Mouse (Mus musculus) lung, postnatal 0 days (tissue): Measurements from ENCODE around the gene Calr3. TPM values are rescaled to one million over a fixed set of nuclear protein-coding genes. Genes with fewer than 3 reads are reported as not detected.
A peak's percentile ranks its signal among the peaks of the same experiment; 100 is the strongest.

ENCODE experiments used
- ATAC-seq: fragments of 200-750 bp; cut with Nextera tagmentation; 2 replicates; pipeline ENCODE4 v1.8.0; 2017; ENCODE audit warnings: moderate library complexity
- DNase-seq: peaks from one replicate; pipeline ENCODE4 v3.0.0-alpha.2; 2016; ENCODE audit warnings: low spot score
- H3K27ac ChIP-seq: fragments of 300-500 bp; sonication (generic); 2 replicates; pipeline ENCODE4 v1.5.1; 2014; ENCODE audit warnings: antibody characterized with exemption, mild to moderate bottlenecking, low read length, mixed read lengths
- H3K27me3 ChIP-seq: fragments of 300-500 bp; sonication (generic); replicated peaks from 2 replicates; pipeline ENCODE4 v1.6.1; 2014; ENCODE audit warnings: low read length, mixed read lengths; ENCODE audit not compliant: insufficient read depth
- H3K36me3 ChIP-seq: fragments of 300-500 bp; sonication (generic); 2 replicates; pipeline ENCODE4 v1.6.1; 2014; ENCODE audit warnings: low read length, mixed read lengths; ENCODE audit not compliant: insufficient read depth
- H3K4me1 ChIP-seq: fragments of 300-500 bp; sonication (generic); 2 replicates; pipeline ENCODE4 v1.6.1; 2014; ENCODE audit warnings: antibody characterized with exemption, low read depth, low read length, mixed read lengths; ENCODE audit not compliant: insufficient read depth
- H3K4me2 ChIP-seq: fragments of 300-500 bp; sonication (generic); replicated peaks from 2 replicates; pipeline ENCODE4 v1.6.1; 2014; ENCODE audit warnings: low read depth, mild to moderate bottlenecking, low read length, moderate library complexity, mixed read lengths
- H3K4me3 ChIP-seq: fragments of 300-500 bp; sonication (generic); 2 replicates; pipeline ENCODE4 v1.5.1; 2014; ENCODE audit warnings: low read depth, low read length
- H3K9ac ChIP-seq: fragments of 300-500 bp; sonication (generic); replicated peaks from 2 replicates; pipeline ENCODE4 v1.6.1; 2014; ENCODE audit warnings: low read depth, mild to moderate bottlenecking
- H3K9me3 ChIP-seq: fragments of 300-500 bp; sonication (generic); 2 replicates; pipeline ENCODE4 v1.6.1; 2016; ENCODE audit warnings: low read length, mixed read lengths
- CTCF ChIP-seq: IDR thresholded peaks from 2 replicates; pipeline ENCODE4 v1.5.1; 2016; ENCODE audit warnings: antibody characterized with exemption, mild to moderate bottlenecking
- EP300 ChIP-seq: IDR thresholded peaks from 2 replicates; pipeline ENCODE4 v1.6.1; 2016; ENCODE audit warnings: antibody characterized with exemption, mild to moderate bottlenecking, control low read depth
- WGBS: fragments of 180-500 bp; shearing (Covaris S2); extraction: QIAGEN DNeasy Blood & Tissue Kit; methylation state at CpG from one replicate; pipeline ENCODE4 v1.1.7; 2014; 5-methylcytosine and 5-hydroxymethylcytosine counted together
- polyA plus RNA-seq: library from polyadenylated mRNA; unstranded; fragments of >200 nt; fragmentation: Nextera tagmentation; extraction: Ambion mirVana; gene quantifications from 2 replicates; pipeline ENCODE4 v1.2.1, GENCODE M21; 2015

The Calr3 gene
- polyA plus RNA-seq, 1 experiment from 2014 or later, result 1.2 TPM

DNA sequence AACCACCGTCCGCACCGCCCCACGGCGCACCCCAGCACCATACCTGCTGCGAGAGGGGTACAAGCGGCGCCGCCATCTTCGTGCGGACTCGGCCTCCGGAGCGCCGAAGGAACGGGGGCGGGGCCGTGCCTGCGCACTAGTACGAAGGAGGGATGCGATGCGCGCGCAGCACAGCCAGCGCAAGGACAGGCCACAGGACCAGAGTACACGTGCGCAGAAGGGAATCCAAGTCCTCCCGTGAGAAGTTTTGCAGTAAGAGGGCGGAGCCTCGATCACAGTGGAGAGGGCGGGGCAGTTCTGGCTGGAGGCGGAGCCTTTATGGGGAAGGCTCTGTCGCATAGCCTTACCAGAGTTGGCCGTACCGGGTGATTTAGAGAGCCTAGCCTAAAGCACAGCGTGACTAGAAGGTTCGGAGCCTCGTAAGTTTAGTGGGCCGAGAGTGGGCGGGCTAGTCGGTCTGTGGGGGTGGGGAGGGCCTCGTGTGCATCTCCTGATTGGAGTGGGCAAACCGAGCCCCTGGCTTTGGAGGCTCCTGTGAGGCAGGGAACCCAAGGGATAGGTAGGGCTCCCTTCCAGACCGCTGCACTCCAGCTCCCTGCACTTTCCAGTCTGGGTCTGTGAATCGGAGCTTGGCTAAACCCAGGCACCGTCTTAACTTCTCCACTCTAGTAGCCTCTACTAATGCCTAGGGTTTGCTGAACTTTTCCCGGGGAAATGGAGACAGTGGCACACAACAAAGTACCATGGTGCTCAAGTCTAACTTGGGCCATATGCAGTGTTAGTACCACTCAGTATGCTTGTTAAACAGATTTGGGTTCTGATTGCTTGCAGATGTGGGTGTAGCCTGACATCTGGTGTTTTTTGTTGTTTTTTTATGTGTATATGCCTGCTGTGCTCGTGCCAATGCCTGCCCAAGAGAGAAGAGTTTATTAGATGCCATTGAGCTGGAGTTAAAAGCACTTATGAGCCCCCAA is 22.0 kb downstream of the Calr3 start, which contains the start of gene Eps15l1:
Gene Eps15l1 (minus strand): TSS at position 99 of the 974 bp plus-strand sequence.
- Histone ChIP-seq H3K27ac (peak within 1 kb of the TSS; percentile 82), H3K9me3 (no peaks in the 10 kb centered on the region), H3K36me3 (no peaks in the 10 kb centered on the region), H3K27me3 (no peaks in the 10 kb centered on the region), H3K9ac (peak within 1 kb of the TSS; percentile 69), H3K4me2 (peak within 1 kb of the TSS; percentile 86), H3K4me3 (peak within 1 kb of the TSS; percentile 77), H3K4me1 (peaks cover 10% of the 10 kb centered on the region; the same call in 1 of the 2 replicates)
- peak; percentile 100 for DNase-seq
- TF ChIP-seq EP300 (no peak), CTCF (no peak)
- WGBS, result 1% methylated on average over 48 of the region's 48 CpGs
- peak; percentile 98 for ATAC-seq

DNA sequence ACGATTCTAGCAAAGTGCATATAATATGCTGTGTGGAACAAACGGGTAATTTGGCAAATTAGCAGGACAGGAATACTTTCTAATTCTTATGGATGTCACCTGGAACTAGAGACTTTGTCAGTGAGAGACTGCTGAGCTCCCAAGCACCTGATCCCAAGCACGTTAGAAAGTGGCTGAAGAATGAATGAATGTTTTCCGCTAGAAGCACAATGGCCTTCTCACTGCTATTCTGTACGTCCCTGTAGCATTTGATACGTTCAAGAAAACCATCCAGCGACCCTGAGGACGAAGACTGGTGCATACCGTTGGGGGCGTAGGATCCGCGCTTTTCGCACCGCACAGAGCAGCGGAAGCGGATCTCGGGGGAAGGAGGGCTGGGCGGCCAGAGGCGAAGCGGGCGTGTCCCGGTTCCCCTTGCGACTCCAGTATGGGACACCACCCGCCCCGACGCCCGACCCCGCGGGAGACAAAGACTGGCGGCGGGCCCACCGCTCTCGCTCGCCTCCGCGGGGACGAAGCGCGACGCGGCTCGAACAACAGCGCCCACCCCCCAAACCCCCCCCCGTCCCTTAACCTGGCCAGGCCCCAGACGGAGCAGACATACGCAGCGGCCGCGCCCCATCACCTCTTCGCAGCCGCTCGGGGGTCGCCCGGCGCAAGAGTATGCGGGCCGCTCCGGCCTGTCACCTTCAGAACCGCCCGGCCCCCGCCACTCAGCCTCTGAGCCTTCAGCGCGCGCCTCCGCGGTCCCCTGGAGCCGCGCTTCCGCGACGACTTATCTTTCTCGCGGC is 22.9 kb downstream of the Calr3 start:
- Histone ChIP-seq H3K9ac (peak overlapping the region; percentile 69), H3K9me3 (no peaks in the 10 kb centered on the region), H3K27ac (peak overlapping the region; percentile 82), H3K36me3 (no peaks in the 10 kb centered on the region), H3K4me3 (peak overlapping the region; percentile 77), H3K4me1 (peaks cover 10% of the 10 kb centered on the region), H3K27me3 (no peaks in the 10 kb centered on the region), H3K4me2 (peak overlapping the region; percentile 86)
- peak; percentile 10; the same call in 1 of the 2 replicates for TF ChIP-seq CTCF
- no peak for TF ChIP-seq EP300
- ATAC-seq (peak; percentile 42), DNase-seq (peak; percentile 54)
- WGBS, result under 1% methylated on average over 62 of the region's 73 CpGs

DNA sequence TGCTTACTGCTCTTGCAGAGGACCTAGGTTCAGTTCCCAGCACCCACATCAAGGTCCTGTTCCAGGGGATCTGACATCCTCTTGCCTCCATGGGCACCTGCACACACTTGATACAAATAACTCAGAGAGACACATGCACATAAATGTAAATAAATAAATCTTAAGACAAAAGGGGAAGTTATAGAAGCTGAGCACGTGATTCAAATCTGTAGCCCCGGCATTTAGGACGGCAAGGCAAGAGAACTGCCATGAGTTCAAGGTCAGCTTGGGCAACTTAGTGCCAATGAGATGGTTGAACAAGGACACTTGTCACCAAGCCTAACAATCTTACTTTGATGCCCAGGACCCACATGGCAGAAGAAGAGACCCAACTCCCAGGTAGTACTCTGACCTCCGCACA is 25.6 kb downstream of the Calr3 start:
- no peak overlapping the region for H3K9ac ChIP-seq
- no peaks in the 10 kb centered on the region for H3K27me3 ChIP-seq
- no peak for DNase-seq
- peaks cover 10% of the 10 kb centered on the region for H3K4me1 ChIP-seq
- H3K36me3 ChIP-seq, result no peaks in the 10 kb centered on the region
- no peak overlapping the region for H3K27ac ChIP-seq
- no peak overlapping the region for H3K4me2 ChIP-seq
- ATAC-seq, result no peak
- H3K9me3 ChIP-seq, result no peaks in the 10 kb centered on the region
- TF ChIP-seq CTCF (no peak), EP300 (no peak)
- WGBS, result 92% methylated on average over 4 of the region's 4 CpGs
- H3K4me3 ChIP-seq, result no peak overlapping the region

DNA sequence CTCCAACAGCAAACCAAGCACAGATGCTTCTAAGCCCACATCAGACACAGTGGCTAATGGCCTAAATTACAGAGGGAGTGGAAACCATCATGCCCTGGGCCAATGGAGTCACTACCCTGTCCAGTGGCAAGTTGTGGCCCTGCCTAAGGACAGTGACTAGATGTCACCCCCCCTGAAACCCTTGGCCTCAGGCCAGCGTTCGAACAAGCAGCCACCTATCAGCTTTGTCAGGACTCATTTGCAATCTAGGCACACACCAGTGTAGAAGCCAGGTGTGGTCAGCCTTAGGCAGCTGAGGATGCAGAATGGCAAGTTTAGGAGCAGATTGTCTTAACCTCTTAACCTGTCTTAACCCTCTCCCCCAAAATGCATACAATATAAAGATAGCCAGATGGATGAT is 28.4 kb downstream of the Calr3 start:
- Histone ChIP-seq H3K27me3 (no peaks in the 10 kb centered on the region), H3K4me2 (no peak overlapping the region), H3K4me1 (peaks cover 7% of the 10 kb centered on the region), H3K36me3 (no peaks in the 10 kb centered on the region), H3K9me3 (no peaks in the 10 kb centered on the region), H3K4me3 (no peak overlapping the region), H3K27ac (no peak overlapping the region), H3K9ac (no peak overlapping the region)
- no peak for ATAC-seq
- TF ChIP-seq EP300 (no peak), CTCF (no peak)
- no peak for DNase-seq
- 80% methylated on average over 2 of the region's 2 CpGs for WGBS

DNA sequence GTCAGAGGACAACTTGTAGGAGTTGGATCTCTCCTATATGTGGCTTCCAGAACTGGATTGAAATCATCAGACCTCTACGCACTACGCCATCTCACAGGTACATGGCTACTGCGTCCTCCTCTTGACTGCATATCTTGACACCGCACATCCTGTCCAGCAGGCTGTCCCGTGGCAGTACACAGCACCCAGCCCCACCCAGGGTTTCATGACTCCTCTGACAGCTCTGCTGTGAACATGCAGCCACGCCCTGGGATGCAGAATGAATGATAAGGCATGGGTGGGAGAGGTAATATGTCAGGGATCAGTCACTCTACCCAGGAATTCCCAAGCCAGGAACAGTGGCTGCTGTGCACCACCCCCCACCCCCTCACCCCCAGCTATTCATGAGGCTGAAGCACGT is 29.8 kb downstream of the Calr3 start:
- no peak overlapping the region for H3K27ac ChIP-seq
- DNase-seq (no peak), ATAC-seq (peak; percentile 57)
- H3K27me3 ChIP-seq, result no peaks in the 10 kb centered on the region
- WGBS, result 77% methylated on average over 7 of the region's 7 CpGs
- no peak overlapping the region for H3K9ac ChIP-seq
- H3K4me1 ChIP-seq, result peaks cover 3% of the 10 kb centered on the region
- no peaks in the 10 kb centered on the region for H3K9me3 ChIP-seq
- no peak overlapping the region for H3K4me3 ChIP-seq
- no peak overlapping the region for H3K4me2 ChIP-seq
- TF ChIP-seq CTCF (0 out of 2 replicates have a peak, but pooled peaks have one; percentile 2), EP300 (no peak)
- no peaks in the 10 kb centered on the region for H3K36me3 ChIP-seq

DNA sequence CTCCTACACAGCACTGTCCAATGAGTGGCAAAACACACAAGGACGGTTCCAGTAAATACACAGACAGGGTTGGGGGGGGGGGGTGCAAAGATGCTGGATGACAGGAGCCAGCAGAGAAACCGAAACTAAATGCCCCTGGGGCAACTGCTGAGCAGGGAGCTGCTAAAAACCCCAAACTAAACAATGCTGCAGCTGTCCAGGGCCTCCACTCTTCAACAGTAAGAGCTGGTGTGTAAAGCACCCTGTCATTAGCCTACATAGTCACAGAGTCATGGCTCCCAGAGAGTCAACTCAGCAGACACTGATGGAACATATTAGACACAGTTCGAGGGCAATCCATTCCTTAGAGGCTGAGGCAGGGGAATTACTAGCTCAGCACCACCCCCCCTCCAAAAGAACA is 34.2 kb downstream of the Calr3 start:
- WGBS, result 69% methylated on average over 3 of the region's 3 CpGs
- no peak for DNase-seq

More for the DNA sequence above, 34.2 kb downstream of the Calr3 start:
- TF ChIP-seq EP300 (no peak), CTCF (no peak)
- Histone ChIP-seq H3K4me1 (peaks cover 3% of the 10 kb centered on the region; the same call in 1 of the 2 replicates), H3K27me3 (no peaks in the 10 kb centered on the region), H3K4me3 (no peak overlapping the region), H3K4me2 (no peak overlapping the region), H3K9me3 (no peaks in the 10 kb centered on the region), H3K27ac (no peak overlapping the region), H3K9ac (no peak overlapping the region), H3K36me3 (no peaks in the 10 kb centered on the region)
- no peak for ATAC-seq
